Mouse (Mus musculus) forebrain, embryonic 13.5 days (tissue): ENCODE results near the gene Atp7b. TPM values are rescaled to one million over a fixed set of nuclear protein-coding genes. Genes with fewer than 3 reads are reported as not detected.

Experiments
- ATAC-seq: fragments of 200-750 bp; cut with Nextera tagmentation; 2 replicates; pipeline ENCODE4 v1.8.0; 2017
- H3K27ac ChIP-seq: fragments of 300-500 bp; sonication (generic); 2 replicates; pipeline ENCODE4 v1.5.1; 2015; ENCODE audit warnings: inconsistent platforms, mild to moderate bottlenecking, moderate library complexity
- H3K27me3 ChIP-seq: fragments of 300-500 bp; sonication (generic); 2 replicates; pipeline ENCODE4 v1.6.1; 2015; ENCODE audit warnings: mild to moderate bottlenecking, inconsistent platforms
- H3K36me3 ChIP-seq: fragments of 300-500 bp; sonication (generic); 2 replicates; pipeline ENCODE4 v1.6.1; 2015; ENCODE audit warnings: mild to moderate bottlenecking, inconsistent platforms; ENCODE audit not compliant: poor library complexity, severe bottlenecking
- H3K4me1 ChIP-seq: fragments of 300-500 bp; sonication (generic); 2 replicates; pipeline ENCODE4 v1.6.1; 2015; ENCODE audit warnings: inconsistent platforms
- H3K4me2 ChIP-seq: fragments of 300-500 bp; sonication (generic); 2 replicates; pipeline ENCODE4 v1.6.1; 2015; ENCODE audit warnings: inconsistent platforms, mild to moderate bottlenecking, moderate library complexity
- H3K4me3 ChIP-seq: fragments of 300-500 bp; sonication (generic); 2 replicates; pipeline ENCODE4 v1.5.1; 2015; ENCODE audit warnings: mild to moderate bottlenecking, inconsistent platforms
- H3K9ac ChIP-seq: fragments of 300-500 bp; sonication (generic); 2 replicates; pipeline ENCODE4 v1.6.1; 2015; ENCODE audit warnings: mild to moderate bottlenecking, inconsistent platforms
- H3K9me3 ChIP-seq: fragments of 300-500 bp; sonication (generic); replicated peaks from 2 replicates; pipeline ENCODE4 v1.6.1; 2016; ENCODE audit warnings: inconsistent platforms
- WGBS: fragments of 180-500 bp; shearing (Covaris S2); methylation state at CpG from one replicate; pipeline ENCODE4 v1.1.7; 2015; 5-methylcytosine and 5-hydroxymethylcytosine counted together
- polyA plus RNA-seq: library from polyadenylated mRNA; unstranded; fragments of >200 nt; fragmentation: Nextera tagmentation; extraction: Ambion mirVana; gene quantifications from 2 replicates; pipeline ENCODE4 v1.2.1, GENCODE M21; 2015

The Atp7b gene
- 1.3 TPM in 2 replicates for polyA plus RNA-seq

DNA sequence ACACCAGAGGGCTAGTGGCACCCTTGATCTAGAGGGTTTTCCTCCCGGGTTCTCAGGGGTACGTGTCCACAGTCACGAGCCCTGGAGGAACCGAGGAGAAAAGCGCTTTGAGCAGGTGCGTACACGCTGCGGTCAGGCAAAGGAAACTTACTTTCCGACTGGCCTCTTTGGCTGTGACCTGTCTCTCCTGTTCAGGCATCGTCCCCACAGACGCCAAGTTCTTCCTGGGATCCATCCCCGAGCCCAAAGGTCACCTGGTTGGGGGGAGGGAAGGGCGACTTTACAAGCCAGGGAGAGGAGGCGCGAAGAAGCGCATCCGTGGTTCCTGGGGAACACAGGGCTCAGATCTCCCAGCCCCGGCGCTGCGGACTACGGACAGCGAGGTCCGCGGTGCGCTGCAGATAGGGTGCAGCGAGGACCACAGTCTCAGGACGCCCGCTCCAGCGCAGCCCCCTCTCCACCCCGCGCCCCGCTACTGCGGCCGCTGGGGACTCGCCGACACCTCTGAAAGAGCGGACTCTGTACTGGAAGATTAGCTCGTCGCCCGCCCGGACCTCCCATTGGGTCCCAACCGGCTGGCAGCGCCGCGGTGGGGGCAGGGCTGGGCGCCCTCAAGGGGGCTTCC lies at the start of gene Atp7b:
TSS of gene Atp7b (minus strand) at position 485 of the 625 bp plus-strand sequence.
- peaks cover 10% of the 10 kb centered on the region for H3K4me1 ChIP-seq
- H3K4me2 ChIP-seq, result peak within 1 kb of the TSS; percentile 89
- 2% methylated on average over 44 of the region's 46 CpGs for WGBS
- peak; percentile 94 for ATAC-seq
- no peaks in the 10 kb centered on the region for H3K9me3 ChIP-seq
- H3K27ac ChIP-seq, result no peak within 1 kb of the TSS
- peaks cover 22% of the 10 kb centered on the region for H3K36me3 ChIP-seq
- peak within 1 kb of the TSS; percentile 78 for H3K9ac ChIP-seq
- peak within 1 kb of the TSS; percentile 67 for H3K4me3 ChIP-seq
- H3K27me3 ChIP-seq, result peaks cover 18% of the 10 kb centered on the region

DNA sequence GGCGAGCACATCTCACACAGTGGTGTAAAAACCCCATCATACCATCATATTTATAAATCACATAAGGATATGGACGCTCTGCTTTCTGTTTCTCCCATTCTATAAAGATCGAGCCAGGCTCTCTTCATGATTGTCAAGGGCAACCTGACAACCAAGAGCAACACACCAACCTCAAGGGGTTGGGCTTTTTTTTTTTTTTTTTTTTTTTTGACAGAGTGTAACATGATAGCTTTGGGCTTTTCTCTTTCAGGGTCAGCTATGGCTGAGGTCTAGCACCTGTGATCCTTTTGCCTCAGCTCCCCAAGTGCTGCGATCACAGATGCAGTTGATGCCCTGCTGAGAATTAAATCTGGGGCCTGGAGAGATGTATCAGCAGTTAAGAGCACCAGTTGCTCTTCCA lies 46.9 kb upstream of the Atp7b start:
- ATAC-seq, result no peak
- WGBS, result 80% methylated on average over 4 of the region's 4 CpGs

GRCm38 (mm10) chr8:22091568-22091967 lies 31.5 kb upstream of the Atp7b start:
- no peak for ATAC-seq
- WGBS, result 65% methylated on average over 8 of the region's 8 CpGs

More for the DNA sequence above, 46.9 kb upstream of the Atp7b start:
- H3K9me3 ChIP-seq, result no peaks in the 10 kb centered on the region
- no peak overlapping the region for H3K27ac ChIP-seq
- no peak overlapping the region for H3K4me2 ChIP-seq
- H3K4me1 ChIP-seq, result no peaks in the 10 kb centered on the region
- no peak overlapping the region for H3K4me3 ChIP-seq
- H3K27me3 ChIP-seq, result no peaks in the 10 kb centered on the region
- no peaks in the 10 kb centered on the region for H3K36me3 ChIP-seq
- H3K9ac ChIP-seq, result no peak overlapping the region

DNA sequence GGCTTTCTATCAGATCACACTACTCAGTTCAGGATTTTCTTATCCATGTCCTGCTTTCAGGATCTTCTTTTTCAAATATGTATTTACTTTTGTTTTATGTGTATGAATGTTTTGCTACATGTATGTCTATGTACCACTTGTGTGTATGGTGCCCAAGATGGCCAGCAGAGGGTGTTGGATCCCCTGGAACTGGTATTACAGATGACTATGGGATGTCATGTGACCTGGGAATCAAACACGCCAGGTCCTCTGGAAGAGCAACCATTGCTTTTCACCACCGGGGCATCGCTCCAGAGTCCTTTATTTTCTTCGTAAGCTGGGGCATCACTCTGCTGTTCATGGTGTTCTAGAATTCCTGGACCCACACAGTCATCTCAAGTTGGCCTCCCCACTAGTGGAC lies 29.1 kb upstream of the Atp7b start:
- WGBS, result 91% methylated on average over 4 of the region's 4 CpGs
- no peaks in the 10 kb centered on the region for H3K27me3 ChIP-seq
- no peak overlapping the region for H3K27ac ChIP-seq
- H3K4me1 ChIP-seq, result no peaks in the 10 kb centered on the region
- H3K4me2 ChIP-seq, result no peak overlapping the region
- no peaks in the 10 kb centered on the region for H3K9me3 ChIP-seq
- no peak overlapping the region for H3K4me3 ChIP-seq
- ATAC-seq, result no peak
- H3K36me3 ChIP-seq, result no peaks in the 10 kb centered on the region
- H3K9ac ChIP-seq, result no peak overlapping the region

More at GRCm38 (mm10) chr8:22091568-22091967, 31.5 kb upstream of the Atp7b start:
- H3K27me3 ChIP-seq, result no peaks in the 10 kb centered on the region
- no peak overlapping the region for H3K4me3 ChIP-seq
- no peak overlapping the region for H3K27ac ChIP-seq
- H3K36me3 ChIP-seq, result no peaks in the 10 kb centered on the region
- no peaks in the 10 kb centered on the region for H3K4me1 ChIP-seq
- no peak overlapping the region for H3K9ac ChIP-seq
- no peaks in the 10 kb centered on the region for H3K9me3 ChIP-seq
- H3K4me2 ChIP-seq, result no peak overlapping the region

GRCm38 (mm10) chr8:22079313-22080007 lies 19.4 kb upstream of the Atp7b start:
- no peaks in the 10 kb centered on the region for H3K27me3 ChIP-seq
- no peaks in the 10 kb centered on the region for H3K4me1 ChIP-seq
- no peaks in the 10 kb centered on the region for H3K36me3 ChIP-seq
- no peak overlapping the region for H3K9ac ChIP-seq
- no peak overlapping the region for H3K4me2 ChIP-seq
- no peaks in the 10 kb centered on the region for H3K9me3 ChIP-seq
- 89% methylated on average over 9 of the region's 9 CpGs for WGBS
- no peak for ATAC-seq
- H3K4me3 ChIP-seq, result no peak overlapping the region
- H3K27ac ChIP-seq, result no peak overlapping the region

GRCm38 (mm10) chr8:22061126-22061525 lies 1.0 kb upstream of the Atp7b start:
- Histone ChIP-seq H3K9me3 (no peaks in the 10 kb centered on the region; the same call in 1 of the 2 replicates), H3K27ac (no peak overlapping the region), H3K9ac (peak overlapping the region; percentile 26; the same call in 1 of the 2 replicates), H3K4me3 (peak overlapping the region; percentile 67), H3K36me3 (peaks cover 34% of the 10 kb centered on the region), H3K27me3 (peaks cover 18% of the 10 kb centered on the region), H3K4me1 (peaks cover 10% of the 10 kb centered on the region), H3K4me2 (peak overlapping the region; percentile 89)
- ATAC-seq, result no peak
- WGBS, result 5% methylated on average over 3 of the region's 3 CpGs

DNA sequence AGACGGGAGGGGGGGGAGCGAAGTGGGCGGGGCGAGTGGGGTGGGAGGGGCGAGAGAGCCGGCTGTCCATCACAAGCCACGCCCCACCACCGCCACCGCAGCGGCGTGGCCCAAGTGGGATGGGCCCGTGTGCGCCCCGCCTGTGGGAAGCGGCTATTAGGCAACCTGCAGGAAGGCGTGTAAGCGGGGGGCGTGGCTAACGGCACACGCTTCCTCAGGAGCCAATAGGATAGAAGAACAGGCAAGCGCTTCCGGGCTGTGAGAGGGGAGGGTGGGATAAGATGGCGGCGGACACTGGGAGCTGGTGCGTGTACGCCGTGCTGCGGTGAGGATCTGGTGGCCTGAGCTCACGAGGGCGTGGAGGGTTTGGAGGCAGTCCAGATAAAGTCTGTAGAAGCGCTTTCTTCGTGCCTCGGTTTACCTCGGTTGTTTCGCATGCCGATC lies 363 bp upstream of the Atp7b start, which contains the start of gene Alg11:
TSS of gene Alg11 (plus strand) at position 276 of the 444 bp plus-strand sequence.
- Histone ChIP-seq H3K4me2 (peak within 1 kb of the TSS; percentile 89), H3K27me3 (peaks cover 18% of the 10 kb centered on the region), H3K9me3 (no peaks in the 10 kb centered on the region; the same call in 1 of the 2 replicates), H3K4me3 (peak within 1 kb of the TSS; percentile 67), H3K36me3 (peaks cover 28% of the 10 kb centered on the region), H3K27ac (no peak within 1 kb of the TSS), H3K9ac (peak within 1 kb of the TSS; percentile 78), H3K4me1 (peaks cover 10% of the 10 kb centered on the region)
- under 1% methylated on average over 30 of the region's 36 CpGs for WGBS
- ATAC-seq, result peak; percentile 100

- peak overlapping the region; percentile 89 for H3K4me2 ChIP-seq
Observed at GRCm38 (mm10) chr8:22059153-22059738, 859 bp downstream of the Atp7b start.

GRCm38 (mm10) chr8:22058368-22058767 lies 1.7 kb downstream of the Atp7b start:
- 83% methylated on average over 9 of the region's 9 CpGs for WGBS
- peaks cover 10% of the 10 kb centered on the region for H3K4me1 ChIP-seq
- H3K27ac ChIP-seq, result no peak overlapping the region
- no peak overlapping the region for H3K9ac ChIP-seq
- no peak overlapping the region for H3K4me3 ChIP-seq
- no peak for ATAC-seq
- H3K4me2 ChIP-seq, result no peak overlapping the region
- H3K9me3 ChIP-seq, result no peaks in the 10 kb centered on the region
- peaks cover 18% of the 10 kb centered on the region for H3K27me3 ChIP-seq
- H3K36me3 ChIP-seq, result peaks cover 11% of the 10 kb centered on the region; the same call in 1 of the 2 replicates

More at GRCm38 (mm10) chr8:22059153-22059738, 859 bp downstream of the Atp7b start:
- peaks cover 10% of the 10 kb centered on the region for H3K4me1 ChIP-seq
- peaks cover 18% of the 10 kb centered on the region for H3K27me3 ChIP-seq
- H3K9me3 ChIP-seq, result no peaks in the 10 kb centered on the region
- H3K27ac ChIP-seq, result no peak overlapping the region
- ATAC-seq, result no peak
- 32% methylated on average over 11 of the region's 11 CpGs for WGBS
- H3K4me3 ChIP-seq, result peak overlapping the region; percentile 67
- peaks cover 17% of the 10 kb centered on the region for H3K36me3 ChIP-seq
- peak overlapping the region; percentile 78; the same call in 1 of the 2 replicates for H3K9ac ChIP-seq

DNA sequence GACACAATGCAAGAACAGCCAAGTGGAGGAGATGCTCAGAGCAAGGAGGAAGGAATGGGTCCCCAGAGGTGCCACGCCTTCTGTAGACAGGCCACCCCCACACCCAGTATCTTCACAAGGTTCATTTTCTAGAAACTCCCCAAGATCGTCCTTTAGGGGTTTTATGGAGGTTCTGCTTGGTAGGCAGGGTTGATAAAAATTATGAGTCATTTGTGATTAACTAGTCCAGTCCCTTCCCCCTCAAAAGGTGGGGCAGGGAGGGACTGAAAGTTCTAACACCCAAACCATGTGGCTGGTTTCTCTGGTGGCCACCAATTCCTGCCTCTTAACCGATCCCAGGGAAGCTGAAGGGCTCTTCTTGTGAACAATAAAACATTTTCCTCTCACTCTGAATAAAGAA lies 3.3 kb downstream of the Atp7b start:
- Histone ChIP-seq H3K9me3 (no peaks in the 10 kb centered on the region), H3K36me3 (no peaks in the 10 kb centered on the region), H3K27ac (no peak overlapping the region), H3K4me1 (peaks cover 10% of the 10 kb centered on the region), H3K4me3 (no peak overlapping the region), H3K9ac (no peak overlapping the region), H3K27me3 (peaks cover 18% of the 10 kb centered on the region), H3K4me2 (no peak overlapping the region)
- ATAC-seq, result no peak
- WGBS, result 79% methylated on average over 3 of the region's 3 CpGs

DNA sequence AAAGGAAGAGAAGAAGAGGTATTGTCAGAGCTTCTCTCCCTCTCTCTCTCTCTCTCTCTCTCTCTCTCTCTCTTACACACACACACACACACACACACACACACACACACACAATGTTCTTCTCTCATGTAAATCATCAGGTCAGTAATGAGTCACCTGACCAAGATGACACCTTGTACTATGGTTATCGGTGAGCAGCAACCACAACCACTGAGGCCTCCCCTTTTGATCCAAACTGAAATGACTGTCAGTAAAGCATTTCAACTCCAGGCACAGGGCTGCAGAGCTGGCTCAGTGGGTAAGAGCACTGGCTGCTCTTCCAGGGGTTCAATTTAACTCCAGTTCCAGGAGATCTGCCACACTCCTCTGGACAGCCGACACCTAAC lies 4.6 kb downstream of the Atp7b start:
- H3K4me1 ChIP-seq, result peaks cover 3% of the 10 kb centered on the region; the same call in 1 of the 2 replicates
- WGBS, result 97% methylated on average over 2 of the region's 2 CpGs

More for the DNA sequence above, 4.6 kb downstream of the Atp7b start:
- Histone ChIP-seq H3K36me3 (no peaks in the 10 kb centered on the region), H3K4me3 (no peak overlapping the region), H3K9ac (no peak overlapping the region), H3K27ac (no peak overlapping the region), H3K27me3 (peaks cover 18% of the 10 kb centered on the region), H3K9me3 (no peaks in the 10 kb centered on the region), H3K4me2 (no peak overlapping the region)
- ATAC-seq, result no peak
